Mouse (Mus musculus): ENCODE measurements around the gene Uba3. TPM values are rescaled to one million over a fixed set of nuclear protein-coding genes. Genes with fewer than 3 reads are reported as not detected.

Uba3 gene
- polyA plus RNA-seq, 1 experiment from 2014 or later, result 88.7 TPM

GRCm38 (mm10) chr6:97148383-97149251 is 56.8 kb downstream of the Uba3 start, which contains the start of gene Eogt:
Eogt (minus strand) TSS chr6:97149182.
- 1% methylated on average over 56 of the region's 56 CpGs for WGBS
- Histone ChIP-seq H3K9me3 (no peaks in the 10 kb centered on the region), H3K27ac (replicated peaks) (peak within 1 kb of the TSS; percentile 89), H3K4me1 (peaks cover 36% of the 10 kb centered on the region), H3K4me3 (peak within 1 kb of the TSS; percentile 75), H3K27me3 (replicated peaks; ENCODE audit: low read depth, poor library complexity, severe bottlenecking) (0 out of 2 replicates have a peak, but pooled peaks cover 3% of the 10 kb centered on the region), H3K36me3 (replicated peaks) (peaks cover 7% of the 10 kb centered on the region)
- peak; percentile 79 for DNase-seq (ENCODE audit: low spot score)

- DNase-seq (ENCODE audit: low spot score), result peak; percentile 46
- Histone ChIP-seq H3K4me1 (peaks cover 36% of the 10 kb centered on the region), H3K9me3 (no peaks in the 10 kb centered on the region), H3K27ac (replicated peaks) (peak overlapping the region; percentile 89), H3K27me3 (replicated peaks; ENCODE audit: low read depth, poor library complexity, severe bottlenecking) (0 out of 2 replicates have a peak, but pooled peaks cover 3% of the 10 kb centered on the region), H3K4me3 (peak overlapping the region; percentile 75), H3K36me3 (replicated peaks) (peaks cover 6% of the 10 kb centered on the region)
- 22% methylated on average over 18 of the region's 18 CpGs for WGBS
Measured at GRCm38 (mm10) chr6:97147755-97148382, 57.6 kb downstream of the Uba3 start.

GRCm38 (mm10) chr6:97145156-97145555 is 60.3 kb downstream of the Uba3 start:
- Histone ChIP-seq H3K4me1 (peaks cover 39% of the 10 kb centered on the region), H3K27ac (replicated peaks) (no peak overlapping the region), H3K9me3 (no peaks in the 10 kb centered on the region), H3K4me3 (no peak overlapping the region), H3K36me3 (replicated peaks) (peaks cover 5% of the 10 kb centered on the region; the same call in 1 of the 2 replicates), H3K27me3 (replicated peaks; ENCODE audit: low read depth, poor library complexity, severe bottlenecking) (0 out of 2 replicates have a peak, but pooled peaks cover 3% of the 10 kb centered on the region)
- 90% methylated on average over 7 of the region's 7 CpGs for WGBS
- no peak for DNase-seq (ENCODE audit: low spot score)

DNA sequence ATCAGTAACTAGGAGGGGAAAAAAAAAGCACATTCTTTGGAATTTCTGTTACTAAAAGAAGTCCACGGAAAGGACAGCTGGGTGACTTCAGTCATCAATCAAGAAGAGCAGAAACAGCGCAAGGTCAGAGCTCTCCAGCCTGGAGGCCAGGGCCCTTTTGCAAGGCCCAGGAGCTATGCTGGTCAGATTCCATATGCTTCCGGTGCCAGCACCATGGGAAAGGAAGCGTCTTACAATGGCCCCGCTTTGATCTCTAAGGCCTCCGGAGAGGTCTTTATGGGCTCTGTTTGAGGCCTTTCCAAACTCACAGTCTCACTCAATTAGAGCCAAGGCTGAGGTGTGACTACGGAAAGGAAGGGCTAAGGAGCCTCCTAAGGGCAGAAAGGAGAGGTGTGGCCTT is 61.1 kb downstream of the Uba3 start:
- Histone ChIP-seq H3K4me1 (peaks cover 39% of the 10 kb centered on the region), H3K27me3 (replicated peaks; ENCODE audit: low read depth, poor library complexity, severe bottlenecking) (0 out of 2 replicates have a peak, but pooled peaks cover 3% of the 10 kb centered on the region), H3K9me3 (no peaks in the 10 kb centered on the region), H3K4me3 (no peak overlapping the region), H3K36me3 (replicated peaks) (peaks cover 13% of the 10 kb centered on the region), H3K27ac (replicated peaks) (no peak overlapping the region)
- peak; percentile 38 for DNase-seq (ENCODE audit: low spot score)
- WGBS, result 33% methylated on average over 7 of the region's 7 CpGs

- Histone ChIP-seq H3K27ac (replicated peaks) (no peak overlapping the region), H3K4me1 (peaks cover 24% of the 10 kb centered on the region), H3K4me3 (no peak overlapping the region), H3K27me3 (replicated peaks; ENCODE audit: low read depth, poor library complexity, severe bottlenecking) (0 out of 2 replicates have a peak, but pooled peaks cover 2% of the 10 kb centered on the region), H3K9me3 (no peaks in the 10 kb centered on the region), H3K36me3 (replicated peaks) (peaks cover 18% of the 10 kb centered on the region)
- DNase-seq (ENCODE audit: low spot score), result no peak
- WGBS, result 86% methylated on average over 8 of the region's 8 CpGs
Measured at GRCm38 (mm10) chr6:97142611-97143010, 62.8 kb downstream of the Uba3 start.

- Histone ChIP-seq H3K4me3 (no peak overlapping the region), H3K4me1 (peaks cover 16% of the 10 kb centered on the region), H3K27ac (replicated peaks) (no peak overlapping the region), H3K36me3 (replicated peaks) (peaks cover 18% of the 10 kb centered on the region), H3K9me3 (no peaks in the 10 kb centered on the region), H3K27me3 (replicated peaks; ENCODE audit: low read depth, poor library complexity, severe bottlenecking) (no peaks in the 10 kb centered on the region)
- DNase-seq (ENCODE audit: low spot score), result no peak
- WGBS, result 83% methylated on average over 7 of the region's 7 CpGs
Measured at GRCm38 (mm10) chr6:97141811-97142210, 63.6 kb downstream of the Uba3 start.

Other genes with a start within 250 kb of the Uba3 start
- gene Fam19a4, start 145.2 kb downstream of the Uba3 start, polyA plus RNA-seq (2016; fragmentation: Nextera tagmentation; extraction: Ambion mirVana), result 1.2 and 1.5 TPM in 2 replicates
- gene Eogt, start 56.5 kb downstream of the Uba3 start, polyA plus RNA-seq (2016; fragmentation: Nextera tagmentation; extraction: Ambion mirVana), result 9.3 and 10.5 TPM in 2 replicates
- gene Tmf1, start 26.5 kb downstream of the Uba3 start, polyA plus RNA-seq (2016; fragmentation: Nextera tagmentation; extraction: Ambion mirVana), result 26.6 and 30.1 TPM in 2 replicates
- gene Arl6ip5, start 5.0 kb upstream of the Uba3 start, polyA plus RNA-seq (2016; fragmentation: Nextera tagmentation; extraction: Ambion mirVana), result 30.0 and 34.7 TPM in 2 replicates
- not detected in 2 replicates for gene Lmod3, start 47.1 kb upstream of the Uba3 start, polyA plus RNA-seq (2016; fragmentation: Nextera tagmentation; extraction: Ambion mirVana)